Mouse (Mus musculus) gastrocnemius, postnatal 4 days (tissue): ENCODE data around the gene Dse. TPM values are rescaled to one million over a fixed set of nuclear protein-coding genes. Genes with fewer than 3 reads are reported as not detected.
"Not testable (repeated sequence)": the region's sequence is repeated elsewhere in the genome, so short reads cannot be mapped to it uniquely, and the experiment has no call there.

Source experiments
- DNase-seq, 2 experiments: peaks; one replicate each; pipeline ENCODE4 v3.0.0; 2021 to 2022; ENCODE audit warnings: low spot score in 2 of 2, mixed read lengths in 2 of 2
- long read RNA-seq, 2 experiments: library from polyadenylated mRNA; stranded (forward); transcript quantifications; one replicate each; pipeline ENCODE4 v2.0.0; 2021
- total RNA-seq, 2 experiments: library from RNA; stranded (reverse); gene quantifications; 2 replicates each; pipeline ENCODE4 v1.2.3; 2021

Gene Dse
- 10 to 100 TPM; 25.0 to 27.0 TPM for total RNA-seq
- long read RNA-seq, experiment 1, full-length matches to known transcripts = 15 of 23 reads
- long read RNA-seq, experiment 1, partial matches to known transcripts = 0 of 23 reads
- long read RNA-seq, experiment 1, other reads (novel, unspliced or antisense) = 8 of 23 reads
- long read RNA-seq, experiment 2, full-length matches to known transcripts = 13 of 22 reads
- long read RNA-seq, experiment 2, partial matches to known transcripts = 2 of 22 reads
- long read RNA-seq, experiment 2, other reads (novel, unspliced or antisense) = 7 of 22 reads

DNA sequence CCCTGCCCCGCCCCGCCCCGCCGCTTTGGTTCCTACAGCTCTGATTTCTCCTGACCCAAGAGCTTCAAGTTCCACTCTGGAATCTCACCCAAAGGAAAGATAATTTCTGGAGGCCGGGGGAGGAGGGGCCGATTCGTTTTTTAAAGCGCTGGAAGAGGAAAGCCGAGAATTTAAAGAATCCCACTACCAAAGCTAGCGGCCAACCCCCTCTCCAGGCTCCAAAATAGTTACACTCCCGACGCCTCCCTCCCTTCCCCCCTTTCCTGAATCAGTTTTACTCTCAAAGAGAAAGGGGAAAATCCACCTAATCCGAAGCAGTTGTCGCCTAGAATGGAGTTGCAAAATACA, at the start of gene Dse:
Dse (minus strand) TSS at position 213 of the 348 bp plus-strand sequence.
- peak in 1 of 2 experiments; percentile 18 for DNase-seq

DNA sequence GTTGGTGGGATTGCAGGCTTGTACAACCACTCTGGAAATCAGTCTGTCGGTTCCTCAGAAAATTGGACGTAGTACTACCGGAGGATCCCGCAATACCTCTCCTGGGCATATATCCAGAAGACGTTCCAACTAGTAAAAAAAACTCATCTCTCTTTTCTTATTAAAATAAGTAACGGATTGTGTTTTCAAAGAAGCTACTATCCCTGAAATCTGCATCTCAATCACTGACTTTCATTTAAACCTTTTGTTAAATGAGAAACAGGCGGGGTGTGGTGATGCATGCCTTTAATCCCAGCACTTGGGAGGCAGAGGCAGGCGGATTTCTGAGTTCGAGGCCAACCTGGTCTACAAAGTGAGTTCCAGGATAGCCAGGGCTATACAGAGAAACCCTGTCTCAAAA, 45.3 kb upstream of the Dse start:
- DNase-seq = not testable (repeated sequence)

DNA sequence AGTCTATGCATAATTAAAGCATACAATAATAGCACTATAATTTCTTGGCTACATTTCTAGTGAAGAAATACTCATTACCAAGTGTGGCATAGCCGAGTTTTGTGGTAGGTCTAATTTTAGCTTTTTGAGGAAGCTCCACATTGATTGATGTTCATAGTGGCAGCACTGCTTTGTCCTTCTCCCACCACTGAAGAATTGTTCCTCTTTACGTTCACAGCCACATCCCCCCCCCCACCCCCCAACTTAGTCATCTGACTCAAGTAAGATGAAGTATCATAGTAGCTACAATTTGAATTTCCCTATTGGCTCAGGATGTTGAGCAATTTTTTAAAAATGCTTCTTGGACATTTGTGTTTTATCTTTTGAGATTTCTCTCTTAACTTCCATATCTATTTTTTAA, 42.1 kb upstream of the Dse start:
- DNase-seq = no peak

DNA sequence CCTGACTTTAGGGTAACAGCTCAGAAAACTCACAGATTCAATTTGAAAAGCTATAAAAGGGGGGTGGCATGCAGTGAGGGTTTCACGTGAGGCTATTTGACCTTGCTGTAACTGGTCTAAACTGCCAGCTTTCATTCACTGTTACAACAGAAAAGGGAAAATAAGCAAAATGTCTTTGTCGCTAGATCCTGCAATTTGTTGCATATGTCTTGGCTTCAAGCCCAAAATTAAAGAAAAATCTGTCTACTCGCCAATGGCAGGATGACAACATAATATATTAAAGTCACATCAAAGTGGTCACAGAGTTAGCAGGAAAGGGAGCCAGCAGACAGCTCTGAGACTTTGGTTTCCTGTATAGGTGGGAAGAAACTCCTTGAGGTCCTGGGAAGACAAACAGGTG, 40.2 kb upstream of the Dse start:
- no peak for DNase-seq

DNA sequence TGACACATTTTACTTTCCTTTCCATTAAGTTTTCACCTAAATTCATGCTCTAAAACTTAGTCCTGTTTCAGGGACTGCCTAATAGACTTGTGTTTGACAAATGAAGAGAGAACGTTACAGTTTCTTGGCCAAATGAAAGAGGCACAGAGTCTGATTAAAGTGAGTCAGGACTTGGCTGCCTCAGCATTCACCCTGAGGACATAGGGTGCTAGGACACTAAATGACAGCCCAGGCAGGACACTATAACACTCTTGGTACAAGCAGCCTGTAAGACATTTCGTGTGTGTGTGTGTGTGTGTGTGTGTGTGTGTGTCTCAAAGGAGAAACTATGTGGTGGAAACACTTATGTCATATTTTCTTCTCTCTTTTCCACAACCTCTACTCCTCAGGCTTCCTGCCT, 38.6 kb upstream of the Dse start:
- no peak for DNase-seq

DNA sequence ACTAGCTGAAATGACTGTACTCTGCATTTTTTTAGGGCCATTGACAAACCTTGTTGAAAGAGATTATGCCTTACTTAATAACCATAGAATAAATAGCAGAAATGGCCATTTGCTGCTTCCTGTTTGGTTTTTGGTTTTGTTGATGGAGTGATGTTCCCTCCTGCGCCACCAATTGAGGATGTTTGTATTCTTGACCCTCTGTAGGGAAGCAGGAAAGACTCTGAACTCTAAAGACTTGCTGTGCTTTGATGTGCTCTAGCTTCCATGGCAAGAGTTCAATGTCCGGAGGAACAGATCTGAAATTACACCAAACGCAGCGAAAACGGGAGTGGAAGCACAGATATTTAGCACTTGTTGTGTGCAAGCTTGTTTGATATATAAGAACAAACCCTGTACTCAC, 37.2 kb upstream of the Dse start:
- DNase-seq = no peak

DNA sequence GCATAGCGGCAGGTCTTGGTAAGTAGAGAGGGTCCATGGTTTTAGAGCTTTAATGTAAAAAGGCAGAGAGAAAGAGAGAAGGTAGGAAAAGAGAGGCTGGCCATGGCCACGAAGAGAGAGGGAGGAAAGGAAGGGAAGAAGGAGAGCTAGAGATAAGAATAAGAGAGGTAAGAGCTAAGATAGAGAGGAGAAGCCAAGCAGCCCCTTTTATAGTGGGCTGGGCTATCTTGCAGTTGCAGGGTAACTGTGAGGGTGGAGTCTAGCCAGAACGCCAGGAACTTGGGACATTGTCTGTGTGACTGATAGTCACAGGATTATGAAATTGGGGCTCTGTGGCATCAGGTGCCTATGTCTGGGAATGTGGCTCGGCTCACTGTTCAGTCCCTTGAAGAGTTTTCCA, 31.0 kb upstream of the Dse start:
- no peak for DNase-seq

DNA sequence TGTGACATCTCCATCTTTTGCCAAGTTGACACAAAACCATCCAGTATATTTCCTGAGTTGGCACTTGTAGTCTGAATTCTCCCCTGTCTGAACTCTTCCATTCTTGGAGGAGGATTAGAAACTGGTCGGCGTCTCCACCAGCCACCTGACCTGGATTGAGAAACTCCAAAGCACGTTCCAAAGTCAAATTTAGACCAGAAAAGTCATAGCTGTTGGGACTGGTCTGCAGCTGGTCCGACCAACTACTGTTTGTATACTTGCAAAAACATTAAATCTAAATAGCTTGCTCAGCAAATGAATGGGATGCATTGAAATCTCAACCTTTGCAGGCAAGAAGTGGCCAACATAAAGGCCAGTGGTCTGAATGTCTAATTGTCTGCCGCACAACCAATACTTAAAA, 29.1 kb upstream of the Dse start:
- DNase-seq = no peak

DNA sequence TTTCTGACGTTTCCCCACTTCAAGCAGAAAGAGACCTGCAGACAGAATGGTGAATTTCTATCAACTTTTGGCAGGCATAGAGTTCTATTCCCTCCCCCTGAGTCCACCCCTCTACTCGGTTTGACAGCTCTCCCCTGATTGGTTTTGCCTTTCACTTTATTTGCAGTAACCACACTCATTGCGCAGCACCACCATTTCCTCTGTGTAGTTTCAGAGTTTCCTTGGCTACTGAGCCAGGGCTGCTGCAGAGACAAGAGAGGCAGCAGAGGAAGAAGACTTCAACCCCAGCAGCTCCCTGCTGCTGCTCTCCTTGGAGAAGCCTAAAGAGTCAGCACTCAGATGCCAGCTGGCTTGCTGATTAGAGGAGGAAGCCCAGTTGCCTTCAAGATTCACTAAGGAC, 27.9 kb upstream of the Dse start:
- no peak for DNase-seq

DNA sequence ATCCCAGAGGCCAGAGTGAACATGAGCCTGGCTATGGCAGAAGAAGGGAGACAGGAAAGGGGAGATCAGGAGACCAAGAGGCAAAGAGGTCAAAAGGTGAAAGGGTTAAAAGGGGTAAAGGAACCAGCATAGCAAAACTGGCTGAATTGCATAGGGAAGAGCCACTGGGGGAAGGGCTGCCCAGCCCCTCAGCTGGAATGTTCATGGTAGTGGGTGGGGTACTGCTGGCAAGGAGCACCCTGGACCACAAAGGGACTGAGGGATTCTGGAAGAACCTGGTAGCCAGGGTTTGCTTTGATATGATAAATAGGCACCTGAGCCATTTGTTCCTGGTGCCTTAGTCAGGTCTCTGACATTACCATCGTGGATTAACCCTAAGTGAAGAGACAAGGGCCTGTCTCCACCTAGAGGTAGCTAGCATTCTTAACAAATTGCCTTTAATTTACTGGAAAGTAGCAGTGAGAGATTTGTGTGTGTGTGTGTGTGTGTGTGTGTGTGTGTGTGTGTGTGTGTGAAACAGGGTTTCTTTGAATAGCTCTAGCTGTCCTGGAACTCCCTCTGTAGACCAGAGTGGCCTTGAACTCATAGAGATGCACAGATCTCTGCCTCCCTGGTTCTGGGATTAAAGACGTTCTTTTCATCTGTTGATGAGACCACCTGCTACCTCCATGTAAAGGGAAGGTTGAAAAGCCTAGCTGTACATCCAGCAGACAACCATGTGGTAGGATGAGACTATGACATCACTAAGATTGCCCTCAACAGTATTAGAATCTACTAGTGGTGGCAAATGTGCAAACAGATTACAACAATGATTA, 26.6 kb upstream of the Dse start:
- no peak for DNase-seq

DNA sequence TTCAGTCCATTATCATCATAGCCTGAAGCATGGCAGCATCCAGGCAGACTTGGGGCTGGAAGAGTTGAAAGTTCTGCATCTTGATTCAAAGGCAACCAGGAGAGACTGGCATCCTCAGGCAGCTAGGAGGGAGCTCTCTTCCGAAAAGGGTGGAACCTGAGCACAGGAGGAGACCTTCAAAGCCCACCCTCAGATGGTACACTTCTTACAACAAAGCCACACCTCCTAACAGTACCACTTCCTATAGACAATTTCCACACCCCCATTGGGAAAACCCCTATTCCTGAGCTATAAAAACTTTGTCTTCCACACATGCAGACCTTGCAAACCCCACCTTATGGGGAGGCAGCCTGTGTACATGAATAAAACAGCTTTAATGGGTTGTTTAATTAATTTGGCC, 25.9 kb upstream of the Dse start:
- DNase-seq = no peak

DNA sequence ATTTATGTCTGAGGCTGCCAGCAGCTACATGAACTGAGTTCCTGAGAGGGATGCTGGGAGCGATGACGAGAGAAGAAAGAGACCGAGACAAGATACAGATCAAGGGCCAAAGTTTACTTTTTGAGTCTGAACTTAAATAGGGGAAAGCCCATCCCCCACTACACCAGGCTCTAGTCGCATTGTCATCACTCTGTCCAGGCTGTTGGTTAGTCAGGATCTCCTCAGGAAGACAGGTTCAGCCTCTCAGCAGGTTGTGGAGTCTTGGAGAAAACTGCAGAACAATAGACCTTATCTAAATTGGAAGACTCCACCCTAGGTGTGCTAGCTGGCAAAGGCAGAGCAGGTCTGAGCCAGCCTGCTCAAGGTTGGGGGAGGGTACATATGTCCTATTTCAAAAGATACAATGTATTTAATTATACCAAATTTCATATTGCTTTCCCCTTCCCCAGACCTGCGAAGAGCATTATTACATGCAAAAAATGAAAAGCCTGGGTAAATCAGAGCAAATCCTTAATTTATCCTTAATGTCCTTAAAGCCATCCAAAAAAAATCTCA, 22.7 kb upstream of the Dse start:
- DNase-seq = no peak

DNA sequence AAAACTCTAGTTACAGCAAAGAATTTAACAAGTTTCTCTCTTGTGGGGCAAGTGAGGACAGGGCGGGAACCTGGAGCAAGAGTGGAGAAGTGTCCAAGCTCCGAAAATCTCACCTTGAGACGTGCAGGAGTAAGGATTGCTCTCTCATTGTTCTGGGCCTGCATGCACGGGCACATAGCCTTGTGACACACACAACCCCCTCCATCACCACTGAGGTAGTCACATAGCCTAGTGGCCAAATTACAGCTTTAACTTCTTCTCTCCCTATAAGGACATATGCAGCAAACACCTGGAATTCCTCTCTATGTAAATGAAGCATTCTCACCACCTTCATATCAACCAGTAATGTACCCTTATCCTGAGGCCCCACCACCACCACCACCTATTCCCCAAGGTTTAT, 22.0 kb upstream of the Dse start:
- DNase-seq = no peak

DNA sequence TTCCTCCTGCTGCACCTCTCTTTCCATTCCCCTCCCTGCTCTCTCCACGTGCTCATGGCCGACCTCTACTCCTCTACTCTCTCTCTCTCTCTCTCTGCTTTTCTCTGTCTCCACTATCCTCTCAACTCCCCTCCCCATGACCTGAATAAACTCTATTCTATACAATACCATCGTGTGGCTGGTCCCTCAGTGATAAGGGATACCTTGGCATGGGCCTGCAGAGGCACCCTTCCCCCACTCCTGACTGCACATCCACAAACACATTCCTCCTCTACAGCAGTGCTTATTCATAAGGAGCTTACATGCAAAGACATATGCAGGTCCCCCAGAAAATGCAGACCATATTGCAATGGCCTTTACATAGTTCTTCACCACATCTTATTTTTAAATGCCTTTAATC, 16.1 kb upstream of the Dse start:
- no peak for DNase-seq

DNA sequence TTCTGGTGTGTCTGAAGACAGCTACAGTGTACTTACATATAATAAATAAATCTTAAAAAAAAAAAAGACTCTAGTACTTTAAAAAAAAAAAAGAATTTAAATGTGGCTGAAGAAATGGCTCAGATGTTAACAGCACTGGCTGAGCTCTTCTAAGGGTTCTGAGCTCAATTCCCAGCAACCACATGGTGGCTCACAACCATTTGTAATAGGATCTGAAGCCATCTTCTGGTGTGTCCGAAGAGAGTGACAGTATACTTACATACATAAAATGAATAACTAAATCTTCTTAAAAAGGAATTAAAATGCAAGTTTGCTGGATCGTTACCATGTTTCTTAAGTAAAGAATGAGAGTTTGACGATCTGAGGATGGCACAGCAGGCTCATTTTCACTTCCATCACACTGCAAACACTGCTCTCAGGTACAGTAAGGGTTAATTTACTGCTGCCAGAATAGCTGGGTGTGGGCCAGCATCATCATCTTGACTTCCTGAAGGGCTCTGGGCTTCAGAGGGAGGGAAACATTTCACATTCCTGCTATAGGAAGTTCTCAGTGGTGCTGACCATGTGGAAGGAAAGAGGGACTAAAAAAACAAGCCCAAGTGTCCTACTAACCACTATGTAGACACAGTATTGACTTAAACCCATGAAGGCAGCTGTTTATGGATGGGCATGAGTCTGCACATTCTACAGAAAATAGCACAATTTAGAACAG, 14.6 kb upstream of the Dse start:
- DNase-seq = no peak

DNA sequence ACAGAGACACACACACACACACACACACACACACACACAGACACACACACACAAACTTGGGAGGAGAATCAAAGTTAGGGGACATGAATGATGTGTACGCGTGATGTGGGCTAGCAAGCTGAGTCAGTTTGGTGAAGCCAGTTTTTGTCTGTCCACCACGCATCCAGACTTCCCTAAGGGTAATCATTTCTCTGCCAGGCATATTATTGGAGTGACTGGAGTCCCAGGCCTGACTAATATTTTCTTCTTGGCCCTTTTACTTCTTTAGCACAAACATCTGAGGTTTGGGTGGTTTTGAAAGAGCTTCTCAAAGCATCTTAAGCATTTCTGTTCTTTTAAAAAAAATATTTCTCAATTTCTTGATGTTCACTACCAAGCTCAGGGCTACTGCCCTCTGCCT, 10.7 kb upstream of the Dse start:
- no peak for DNase-seq

DNA sequence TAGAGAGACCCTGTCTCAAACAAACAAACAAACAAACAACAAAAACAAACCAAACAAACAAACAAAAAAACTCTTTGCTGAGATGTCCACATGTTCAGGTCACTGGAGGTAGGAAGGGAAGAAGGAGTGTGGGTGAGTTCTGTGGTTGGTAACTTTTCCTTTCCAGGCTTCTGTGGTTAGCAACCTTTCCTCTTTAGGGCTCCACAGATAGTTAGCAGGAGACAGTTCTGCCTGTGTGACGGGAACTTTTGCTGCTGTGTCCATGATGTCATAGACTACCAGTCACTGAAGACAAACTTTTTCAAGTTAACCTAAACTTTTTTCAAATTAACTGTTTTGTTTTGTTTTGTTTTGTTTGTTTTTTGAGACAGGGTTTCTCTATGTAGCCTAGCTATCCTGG, 8.2 kb upstream of the Dse start:
- no peak for DNase-seq

DNA sequence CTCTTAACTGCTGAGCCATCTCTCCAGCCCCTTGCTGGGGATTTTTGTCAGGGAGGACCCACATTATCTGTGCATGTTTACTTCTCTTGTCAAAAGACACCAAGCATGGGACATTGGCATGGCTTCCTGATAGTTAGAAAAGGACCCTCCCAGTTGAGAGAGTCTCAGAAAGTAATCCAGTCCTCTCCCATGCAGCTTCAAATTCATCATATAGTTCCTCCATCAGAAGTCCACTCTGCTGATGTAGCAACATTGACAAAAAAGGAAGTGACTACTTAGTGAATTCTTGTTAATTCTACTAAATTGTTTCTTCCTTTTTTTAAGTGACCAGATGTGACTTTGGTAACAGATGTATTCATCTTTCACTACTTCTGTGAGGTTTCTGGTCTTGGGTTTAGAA, 2.4 kb upstream of the Dse start:
- DNase-seq = no peak

DNA sequence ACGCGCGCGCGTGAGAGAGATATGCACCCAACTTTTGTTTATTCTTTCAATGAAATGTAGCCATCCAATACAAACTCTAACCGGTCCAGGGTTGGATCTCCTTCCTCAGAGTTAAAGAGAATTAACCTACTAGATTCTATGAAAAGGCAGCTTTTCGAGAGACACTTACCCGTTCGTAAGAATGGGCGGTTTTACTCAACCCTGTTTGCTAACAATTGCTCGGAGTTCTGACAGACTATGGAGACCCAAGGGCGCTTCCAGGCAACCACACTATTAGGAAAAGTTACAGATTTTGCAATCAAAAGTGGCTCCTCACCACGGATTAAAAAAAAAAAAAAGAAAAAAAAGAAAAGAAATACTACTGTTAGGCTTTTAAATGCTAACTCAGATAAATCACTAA, 516 bp upstream of the Dse start:
- DNase-seq = no peak

DNA sequence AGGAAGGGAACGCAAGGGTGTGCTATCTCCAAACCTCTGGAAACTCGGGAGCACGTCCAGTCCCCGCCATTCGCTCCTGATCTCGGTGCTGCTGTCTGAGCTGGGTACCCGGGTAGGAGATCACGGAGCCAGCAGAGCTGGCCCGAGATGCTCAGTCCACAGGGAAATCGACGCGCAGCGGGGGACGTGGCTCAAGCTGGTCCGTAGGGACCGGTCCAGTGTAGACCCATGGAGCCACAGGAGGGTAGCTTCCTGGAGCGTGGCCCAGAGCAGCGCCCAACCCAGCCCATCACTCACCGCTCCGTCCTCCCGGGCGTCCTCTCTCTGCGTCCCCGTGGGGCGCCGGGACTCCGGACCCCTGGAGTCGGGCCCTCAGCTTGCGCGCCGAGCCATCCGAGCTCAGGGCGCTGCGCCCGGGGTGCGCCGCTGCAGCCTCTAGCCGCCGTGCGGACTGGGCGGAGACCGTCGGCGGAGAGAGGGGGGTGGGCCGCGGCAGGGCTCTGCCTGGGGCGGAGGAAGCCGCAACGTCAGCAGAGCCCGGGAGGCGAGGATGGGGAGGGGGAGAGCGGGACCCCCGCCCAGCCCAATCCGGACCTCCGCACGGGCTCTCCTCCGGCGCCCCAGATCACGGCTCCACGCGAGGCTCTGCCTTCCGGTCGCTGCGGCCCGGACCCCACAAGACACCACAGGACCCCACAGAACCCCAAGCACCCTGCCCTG, 572 bp downstream of the Dse start:
- DNase-seq = peak; percentile 68 to 82

DNA sequence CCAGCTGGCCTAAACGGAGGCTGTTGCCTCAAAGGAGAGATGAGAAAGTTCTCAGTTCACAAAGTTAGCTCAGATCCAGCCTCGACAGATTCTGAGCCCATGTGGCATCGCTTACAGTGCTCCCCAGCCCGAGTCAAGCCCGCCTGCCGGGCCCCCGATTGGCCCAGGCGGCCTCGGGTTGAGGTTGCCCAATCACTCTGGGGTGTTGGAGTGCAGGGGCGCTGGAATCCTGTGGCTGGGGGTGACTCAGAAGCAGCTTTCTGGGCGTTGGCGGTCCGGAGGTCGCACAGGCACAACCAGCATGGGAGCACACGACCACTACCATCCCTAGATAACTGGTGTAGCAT, 1.1 kb downstream of the Dse start:
- DNase-seq = peak; percentile 51 to 66

DNA sequence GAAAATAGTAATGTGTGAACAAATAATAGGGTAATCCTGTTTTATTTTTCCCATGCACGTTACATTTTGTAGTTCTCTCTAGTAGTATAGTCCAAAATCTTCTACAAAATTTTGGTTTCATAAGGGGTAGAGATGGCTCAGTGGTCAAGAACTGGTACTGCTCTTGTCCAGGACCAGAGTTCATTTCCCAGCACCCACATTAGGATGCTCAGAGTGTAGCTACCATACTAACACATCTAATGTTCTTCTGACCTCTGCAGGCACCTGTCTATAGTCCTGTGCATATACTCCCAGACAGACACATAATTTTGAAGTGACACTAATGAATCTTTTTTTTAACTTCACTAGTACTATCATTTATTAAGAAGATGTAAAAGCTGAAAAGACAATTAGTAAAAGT, 1.7 kb downstream of the Dse start:
- DNase-seq = no peak
